Mouse (Mus musculus) brain, embryonic 14.5 days (tissue): ENCODE measurements at regions not wholly inside any gene's neighbourhood (a gene's known extent, or its start where the extent isn't known, plus 50 kb on each side); places are given as distances from the start of the nearest gene placed in this dataset.

Experiments
- CTCF ChIP-seq: fragments of 200-500 bp; IDR thresholded peaks from 2 replicates; pipeline ENCODE4 v1.5.1; 2012; ENCODE audit warnings: inconsistent platforms, mild to moderate bottlenecking, moderate library complexity, borderline replicate concordance; ENCODE audit not compliant: insufficient read depth, insufficient read length; ENCODE audit errors: extremely low read depth
- POLR2A ChIP-seq: fragments of 200-500 bp; IDR thresholded peaks from 2 replicates; pipeline ENCODE4 v1.6.1; 2012; ENCODE audit warnings: mild to moderate bottlenecking, inconsistent platforms, borderline replicate concordance; ENCODE audit not compliant: poor library complexity, insufficient read depth, insufficient read length, severe bottlenecking; ENCODE audit errors: extremely low read depth

GRCm38 (mm10) chr10:18923088-18923821 lies 78.4 kb downstream of the Perp start:
- TF ChIP-seq CTCF (no peak), POLR2A (no peak)
